Mouse (Mus musculus): ENCODE data around the gene Fyn. TPM values are rescaled to one million over a fixed set of nuclear protein-coding genes. Genes with fewer than 3 reads are reported as not detected.

Gene Fyn
- polyA plus RNA-seq, 1 experiment from 2014 or later, result 32.6 TPM

- H3K27ac ChIP-seq (ENCODE audit: low read depth, low read length), result no peak overlapping the region
- H3K4me1 ChIP-seq (ENCODE audit: control insufficient read depth, insufficient read depth, low read length), result peaks cover 12% of the 10 kb centered on the region
- no peak overlapping the region for H3K9ac ChIP-seq (ENCODE audit: low read depth, low read length)
- no peaks in the 10 kb centered on the region for H3K9me3 ChIP-seq (ENCODE audit: control insufficient read depth, low read length)
- H3K4me3 ChIP-seq (ENCODE audit: low read length), result no peak overlapping the region
- WGBS, result 92% methylated on average over 6 of the region's 6 CpGs
- no peak for ATAC-seq (ENCODE audit: low FRiP score, low TSS enrichment)
- H3K27me3 ChIP-seq (ENCODE audit: control insufficient read depth, insufficient read depth, low read length), result no peaks in the 10 kb centered on the region
- no peaks in the 10 kb centered on the region for H3K36me3 ChIP-seq (ENCODE audit: control insufficient read depth, insufficient read depth, low read length)
- no peak overlapping the region for H3K4me2 ChIP-seq (replicated peaks; ENCODE audit: low read depth, low read length)
Observed at GRCm38 (mm10) chr10:39403706-39404105, 35.1 kb downstream of the Fyn start.

GRCm38 (mm10) chr10:39404175-39404574 is 35.5 kb downstream of the Fyn start:
- Histone ChIP-seq H3K4me3 (ENCODE audit: low read length) (no peak overlapping the region), H3K36me3 (ENCODE audit: control insufficient read depth, insufficient read depth, low read length) (no peaks in the 10 kb centered on the region), H3K9me3 (ENCODE audit: control insufficient read depth, low read length) (no peaks in the 10 kb centered on the region), H3K4me2 (replicated peaks; ENCODE audit: low read depth, low read length) (no peak overlapping the region), H3K27me3 (ENCODE audit: control insufficient read depth, insufficient read depth, low read length) (no peaks in the 10 kb centered on the region), H3K9ac (ENCODE audit: low read depth, low read length) (no peak overlapping the region), H3K4me1 (ENCODE audit: control insufficient read depth, insufficient read depth, low read length) (peaks cover 12% of the 10 kb centered on the region), H3K27ac (ENCODE audit: low read depth, low read length) (no peak overlapping the region)
- no peak for ATAC-seq (ENCODE audit: low FRiP score, low TSS enrichment)
- 86% methylated on average over 4 of the region's 4 CpGs for WGBS

GRCm38 (mm10) chr10:39405982-39406797 is 37.5 kb downstream of the Fyn start:
- Histone ChIP-seq H3K4me1 (ENCODE audit: control insufficient read depth, insufficient read depth, low read length) (peaks cover 12% of the 10 kb centered on the region), H3K36me3 (ENCODE audit: control insufficient read depth, insufficient read depth, low read length) (no peaks in the 10 kb centered on the region), H3K27ac (ENCODE audit: low read depth, low read length) (no peak overlapping the region), H3K9me3 (ENCODE audit: control insufficient read depth, low read length) (no peaks in the 10 kb centered on the region), H3K4me2 (replicated peaks; ENCODE audit: low read depth, low read length) (no peak overlapping the region), H3K27me3 (ENCODE audit: control insufficient read depth, insufficient read depth, low read length) (no peaks in the 10 kb centered on the region), H3K4me3 (ENCODE audit: low read length) (no peak overlapping the region), H3K9ac (ENCODE audit: low read depth, low read length) (no peak overlapping the region)
- WGBS, result 40% methylated on average over 10 of the region's 10 CpGs
- ATAC-seq (ENCODE audit: low FRiP score, low TSS enrichment), result peak; percentile 65; the same call in 1 of the 2 replicates

- Histone ChIP-seq H3K36me3 (ENCODE audit: control insufficient read depth, insufficient read depth, low read length) (no peaks in the 10 kb centered on the region), H3K4me1 (ENCODE audit: control insufficient read depth, insufficient read depth, low read length) (peaks cover 12% of the 10 kb centered on the region), H3K27me3 (ENCODE audit: control insufficient read depth, insufficient read depth, low read length) (no peaks in the 10 kb centered on the region), H3K4me2 (replicated peaks; ENCODE audit: low read depth, low read length) (no peak overlapping the region), H3K9me3 (ENCODE audit: control insufficient read depth, low read length) (no peaks in the 10 kb centered on the region), H3K27ac (ENCODE audit: low read depth, low read length) (no peak overlapping the region), H3K9ac (ENCODE audit: low read depth, low read length) (no peak overlapping the region), H3K4me3 (ENCODE audit: low read length) (no peak overlapping the region)
- WGBS, result 56% methylated on average over 7 of the region's 7 CpGs
- ATAC-seq (ENCODE audit: low FRiP score, low TSS enrichment), result no peak
Observed at GRCm38 (mm10) chr10:39406798-39407189, 38.1 kb downstream of the Fyn start.

- Histone ChIP-seq H3K9ac (ENCODE audit: low read depth, low read length) (no peak overlapping the region), H3K27me3 (ENCODE audit: control insufficient read depth, insufficient read depth, low read length) (no peaks in the 10 kb centered on the region), H3K9me3 (ENCODE audit: control insufficient read depth, low read length) (no peaks in the 10 kb centered on the region), H3K4me3 (ENCODE audit: low read length) (no peak overlapping the region), H3K27ac (ENCODE audit: low read depth, low read length) (no peak overlapping the region), H3K4me1 (ENCODE audit: control insufficient read depth, insufficient read depth, low read length) (peaks cover 12% of the 10 kb centered on the region), H3K36me3 (ENCODE audit: control insufficient read depth, insufficient read depth, low read length) (no peaks in the 10 kb centered on the region), H3K4me2 (replicated peaks; ENCODE audit: low read depth, low read length) (no peak overlapping the region)
- WGBS, result 88% methylated on average over 2 of the region's 2 CpGs
- ATAC-seq (ENCODE audit: low FRiP score, low TSS enrichment), result no peak
Observed at GRCm38 (mm10) chr10:39407553-39407952, 38.9 kb downstream of the Fyn start.

- Histone ChIP-seq H3K27me3 (ENCODE audit: control insufficient read depth, insufficient read depth, low read length) (no peaks in the 10 kb centered on the region), H3K4me1 (ENCODE audit: control insufficient read depth, insufficient read depth, low read length) (peaks cover 12% of the 10 kb centered on the region), H3K27ac (ENCODE audit: low read depth, low read length) (no peak overlapping the region), H3K9me3 (ENCODE audit: control insufficient read depth, low read length) (no peaks in the 10 kb centered on the region), H3K9ac (ENCODE audit: low read depth, low read length) (no peak overlapping the region), H3K36me3 (ENCODE audit: control insufficient read depth, insufficient read depth, low read length) (no peaks in the 10 kb centered on the region), H3K4me2 (replicated peaks; ENCODE audit: low read depth, low read length) (no peak overlapping the region), H3K4me3 (ENCODE audit: low read length) (no peak overlapping the region)
- 70% methylated on average over 7 of the region's 7 CpGs for WGBS
- no peak for ATAC-seq (ENCODE audit: low FRiP score, low TSS enrichment)
Observed at GRCm38 (mm10) chr10:39409602-39410001, 40.9 kb downstream of the Fyn start.

- no peak for ATAC-seq (ENCODE audit: low FRiP score, low TSS enrichment)
- WGBS, result 84% methylated on average over 6 of the region's 6 CpGs
- H3K27ac ChIP-seq (ENCODE audit: low read depth, low read length), result no peak overlapping the region
- H3K36me3 ChIP-seq (ENCODE audit: control insufficient read depth, insufficient read depth, low read length), result no peaks in the 10 kb centered on the region
- no peak overlapping the region for H3K4me2 ChIP-seq (replicated peaks; ENCODE audit: low read depth, low read length)
- H3K4me3 ChIP-seq (ENCODE audit: low read length), result no peak overlapping the region
- H3K9ac ChIP-seq (ENCODE audit: low read depth, low read length), result no peak overlapping the region
- H3K9me3 ChIP-seq (ENCODE audit: control insufficient read depth, low read length), result no peaks in the 10 kb centered on the region
- H3K4me1 ChIP-seq (ENCODE audit: control insufficient read depth, insufficient read depth, low read length), result peaks cover 12% of the 10 kb centered on the region
- no peaks in the 10 kb centered on the region for H3K27me3 ChIP-seq (ENCODE audit: control insufficient read depth, insufficient read depth, low read length)
Observed at GRCm38 (mm10) chr10:39410151-39410649, 41.5 kb downstream of the Fyn start.

GRCm38 (mm10) chr10:39411857-39412559 is 43.4 kb downstream of the Fyn start:
- Histone ChIP-seq H3K4me1 (ENCODE audit: control insufficient read depth, insufficient read depth, low read length) (peaks cover 2% of the 10 kb centered on the region; the same call in 1 of the 2 replicates), H3K4me2 (replicated peaks; ENCODE audit: low read depth, low read length) (no peak overlapping the region), H3K9me3 (ENCODE audit: control insufficient read depth, low read length) (no peaks in the 10 kb centered on the region), H3K4me3 (ENCODE audit: low read length) (no peak overlapping the region), H3K27ac (ENCODE audit: low read depth, low read length) (no peak overlapping the region), H3K9ac (ENCODE audit: low read depth, low read length) (no peak overlapping the region), H3K27me3 (ENCODE audit: control insufficient read depth, insufficient read depth, low read length) (no peaks in the 10 kb centered on the region), H3K36me3 (ENCODE audit: control insufficient read depth, insufficient read depth, low read length) (no peaks in the 10 kb centered on the region)
- WGBS, result 80% methylated on average over 8 of the region's 8 CpGs
- no peak for ATAC-seq (ENCODE audit: low FRiP score, low TSS enrichment)

All from kidney, embryonic 14.5 days (tissue).